Mouse (Mus musculus) adrenal gland, adult 18-20 months (tissue): ENCODE results near the gene Ptprh. TPM values are rescaled to one million over a fixed set of nuclear protein-coding genes. Genes with fewer than 3 reads are reported as not detected.
A peak's percentile ranks its signal among the peaks of the same experiment; 100 is the strongest.
"Not testable (repeated sequence)": the region's sequence is repeated elsewhere in the genome, so short reads cannot be mapped to it uniquely, and the experiment has no call there.

Experiments used
- DNase-seq, 2 experiments: peaks; one replicate each; pipeline ENCODE4 v3.0.0; 2021 to 2022; ENCODE audit warnings: low spot score in 2 of 2
- total RNA-seq, 2 experiments: library from RNA; stranded (reverse); gene quantifications; 1 replicate in 1 of 2; 2 replicates in 1 of 2; pipeline ENCODE4 v1.2.3; 2021

Ptprh gene
- total RNA-seq, 2 experiments from 2014 or later: not detected

DNA sequence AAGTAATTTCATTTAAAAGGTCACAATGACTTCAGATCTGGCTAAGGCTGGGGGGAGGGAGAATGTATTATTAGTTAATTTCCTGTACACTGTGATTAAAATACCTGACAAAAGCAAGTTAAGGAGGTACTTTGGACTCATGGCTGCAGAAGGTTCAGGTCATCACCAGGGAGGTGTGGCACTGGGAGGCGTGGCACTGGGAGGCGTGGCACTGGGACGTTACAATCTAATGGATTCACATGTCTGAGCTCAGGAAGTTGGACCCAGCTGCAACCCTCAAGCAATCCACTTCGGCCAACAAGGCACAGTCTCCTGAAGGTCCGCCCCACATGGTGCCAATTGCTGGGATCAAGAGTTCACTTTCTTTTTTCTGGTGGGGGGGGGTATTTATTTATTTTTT, 4.2 kb upstream of the Ptprh start:
- DNase-seq: no peak

DNA sequence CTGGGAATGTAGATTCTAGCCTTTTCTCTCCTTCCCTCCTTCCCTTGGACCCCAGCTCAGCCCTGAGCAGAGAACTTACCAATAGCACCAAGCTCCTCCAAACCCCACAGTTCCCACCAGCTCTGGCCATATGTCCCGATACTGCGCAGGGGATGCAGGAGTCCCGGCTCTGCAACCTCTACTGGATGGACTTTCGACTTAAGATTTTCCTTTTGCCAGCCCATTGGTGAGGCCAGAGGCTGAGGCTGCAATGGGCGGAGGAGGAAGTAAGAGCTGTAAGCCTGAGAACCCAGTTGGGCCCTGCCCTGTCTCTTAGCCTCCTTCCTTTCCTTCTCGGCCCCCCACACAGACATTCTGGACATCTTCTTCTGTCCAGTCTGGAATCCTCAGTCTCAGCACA, 872 bp downstream of the Ptprh start:
- DNase-seq: no peak

DNA sequence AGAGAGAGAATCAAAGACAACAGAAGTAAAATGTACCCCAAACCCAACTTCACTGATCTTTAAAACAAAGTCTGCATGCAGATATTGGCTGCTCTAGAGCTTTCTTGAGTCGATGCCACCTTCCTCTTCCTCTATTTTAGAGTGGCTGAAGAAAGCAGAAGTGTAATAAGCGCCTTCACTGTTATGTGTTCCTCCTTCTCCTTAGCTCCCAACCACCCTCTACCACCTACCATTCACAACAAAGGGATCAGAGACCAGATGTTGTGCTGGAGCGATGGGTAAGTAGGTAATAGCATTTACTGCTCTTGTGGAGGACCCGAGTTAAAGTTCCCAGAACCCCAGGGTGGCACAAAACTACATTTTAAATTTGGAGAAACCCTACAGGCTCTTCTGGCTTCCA, 6.8 kb downstream of the Ptprh start:
- not testable (repeated sequence) for DNase-seq

DNA sequence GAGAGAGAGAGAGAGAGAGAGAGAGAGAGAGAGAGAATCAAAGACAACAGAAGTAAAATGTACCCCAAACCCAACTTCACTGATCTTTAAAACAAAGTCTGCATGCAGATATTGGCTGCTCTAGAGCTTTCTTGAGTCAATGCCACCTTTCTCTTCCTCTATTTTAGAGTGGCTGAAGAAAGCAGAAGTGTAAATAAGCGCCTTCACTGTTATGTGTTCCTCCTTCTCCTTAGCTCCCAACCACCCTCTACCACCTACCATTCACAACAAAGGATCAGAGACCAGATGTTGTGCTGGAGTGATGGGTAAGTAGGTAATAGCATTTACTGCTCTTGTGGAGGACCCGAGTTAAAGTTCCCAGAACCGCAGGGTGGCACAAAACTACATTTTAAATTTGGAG, 22.4 kb downstream of the Ptprh start:
- DNase-seq: not testable (repeated sequence)

DNA sequence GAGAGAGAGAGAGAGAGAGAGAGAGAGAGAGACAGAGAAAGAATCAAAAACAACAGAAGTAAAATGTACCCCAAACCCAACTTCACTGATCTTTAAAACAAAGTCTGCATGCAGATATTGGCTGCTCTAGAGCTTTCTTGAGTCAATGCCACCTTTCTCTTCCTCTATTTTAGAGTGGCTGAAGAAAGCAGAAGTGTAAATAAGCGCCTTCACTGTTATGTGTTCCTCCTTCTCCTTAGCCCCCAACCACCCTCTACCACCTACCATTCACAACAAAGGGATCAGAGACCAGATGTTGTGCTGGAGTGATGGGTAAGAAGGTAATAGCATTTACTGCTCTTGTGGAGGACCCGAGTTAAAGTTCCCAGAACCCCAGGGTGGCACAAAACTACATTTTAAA, 31.5 kb downstream of the Ptprh start:
- not testable (repeated sequence) for DNase-seq

DNA sequence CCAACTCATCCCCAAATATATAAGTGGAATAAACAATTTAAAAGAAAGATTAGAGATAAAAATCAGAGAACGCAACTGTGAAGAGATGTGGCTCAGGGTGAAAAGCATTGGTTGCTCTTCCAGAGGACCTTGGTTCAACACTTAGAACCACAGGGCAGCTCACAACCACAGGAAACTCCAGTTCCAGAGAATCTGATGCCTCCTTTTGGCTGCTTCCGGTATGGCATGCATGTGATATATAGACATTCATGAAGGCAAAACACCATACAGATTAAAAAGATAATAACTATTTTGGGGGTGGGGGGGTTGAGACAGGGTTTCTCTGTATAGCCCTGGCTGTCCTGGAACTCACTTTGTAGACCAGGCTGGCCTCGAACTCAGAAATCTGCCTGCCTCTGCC, 41.2 kb downstream of the Ptprh start:
- DNase-seq: no peak

DNA sequence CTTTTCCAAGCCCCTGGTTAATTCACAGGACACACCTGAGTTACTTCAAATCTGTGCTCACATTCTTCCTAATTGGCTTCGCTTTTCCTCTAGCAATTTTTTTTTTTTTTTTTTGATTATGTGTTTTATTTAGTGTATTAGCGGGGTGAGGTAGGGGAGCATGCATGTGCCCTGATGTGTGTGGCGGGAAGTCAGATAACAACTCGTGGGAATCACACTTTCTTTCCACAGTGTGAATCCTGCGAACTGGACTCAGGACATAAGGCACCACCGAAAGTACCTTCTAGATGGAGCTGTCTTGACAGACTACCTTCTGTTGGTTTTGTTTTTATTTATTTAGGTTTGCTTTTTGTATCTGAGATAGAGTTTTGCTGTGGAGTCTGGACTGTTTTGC, 46.7 kb downstream of the Ptprh start:
- DNase-seq: no peak

DNA sequence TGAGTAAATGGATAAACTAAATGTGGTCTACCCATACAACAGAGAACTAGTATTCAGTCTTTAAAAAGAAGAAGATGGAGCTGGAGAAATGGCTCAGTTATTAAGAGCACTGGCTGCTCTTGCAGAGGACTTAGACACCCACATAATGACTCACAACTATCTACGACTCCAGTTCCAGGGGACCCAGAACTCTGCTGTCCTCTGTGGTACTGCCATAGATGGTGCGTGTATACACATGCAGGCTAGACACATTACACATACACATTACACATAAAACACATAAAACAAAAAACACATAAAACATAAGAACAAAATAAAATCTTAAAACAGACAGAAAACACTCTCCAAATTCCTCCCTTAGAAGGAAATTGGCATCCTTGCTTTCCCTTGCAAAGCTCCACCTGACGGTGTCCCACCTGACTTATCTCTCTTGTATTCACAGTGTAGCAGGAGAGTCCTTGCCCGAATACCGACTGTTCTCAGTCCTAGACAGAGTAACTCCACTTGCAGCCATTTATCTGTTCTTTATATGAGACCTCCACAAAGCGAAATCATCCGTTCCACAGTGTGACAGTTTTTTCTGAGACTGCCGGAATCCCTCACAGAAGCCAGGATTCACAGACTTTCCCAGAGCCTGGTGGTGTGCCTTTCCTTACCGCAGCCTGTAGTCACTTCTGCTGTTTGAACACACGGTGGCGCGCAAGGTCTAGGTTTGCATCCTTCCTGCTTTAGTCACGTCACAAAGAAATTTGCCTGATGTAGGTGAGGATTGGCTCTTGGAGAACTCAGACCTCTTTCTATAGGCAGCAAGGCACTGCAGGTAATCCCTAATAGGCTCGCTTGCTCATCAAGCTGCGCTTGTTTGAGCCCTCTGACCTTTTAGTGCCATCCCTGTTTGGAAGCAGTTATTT, 47.3 kb downstream of the Ptprh start:
- DNase-seq: peak; percentile 65 to 75

DNA sequence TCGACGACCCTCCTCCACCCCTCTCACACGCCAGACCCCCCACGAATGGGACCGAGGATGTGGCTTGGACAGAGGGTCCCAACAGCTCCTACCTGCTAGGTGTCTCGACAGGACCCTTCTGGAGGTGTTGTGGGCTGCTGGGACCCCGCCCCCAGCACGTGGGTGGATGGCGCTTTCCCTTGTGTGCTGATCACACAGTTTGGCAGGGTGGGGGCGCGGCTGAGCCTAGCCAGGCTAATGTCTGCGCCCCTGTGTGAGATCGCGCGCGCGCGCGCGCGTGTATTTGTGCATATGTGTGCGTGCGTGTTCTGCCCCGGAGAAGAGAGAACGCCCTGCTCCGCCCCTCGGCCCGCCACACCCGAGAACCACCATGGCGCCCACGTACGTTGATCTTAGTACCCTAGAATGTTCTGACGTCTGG, 56.6 kb downstream of the Ptprh start, which contains the start of gene Syt5:
Gene Syt5 (minus strand): TSS at position 321 of the 421 bp plus-strand sequence.
- no peak for DNase-seq

DNA sequence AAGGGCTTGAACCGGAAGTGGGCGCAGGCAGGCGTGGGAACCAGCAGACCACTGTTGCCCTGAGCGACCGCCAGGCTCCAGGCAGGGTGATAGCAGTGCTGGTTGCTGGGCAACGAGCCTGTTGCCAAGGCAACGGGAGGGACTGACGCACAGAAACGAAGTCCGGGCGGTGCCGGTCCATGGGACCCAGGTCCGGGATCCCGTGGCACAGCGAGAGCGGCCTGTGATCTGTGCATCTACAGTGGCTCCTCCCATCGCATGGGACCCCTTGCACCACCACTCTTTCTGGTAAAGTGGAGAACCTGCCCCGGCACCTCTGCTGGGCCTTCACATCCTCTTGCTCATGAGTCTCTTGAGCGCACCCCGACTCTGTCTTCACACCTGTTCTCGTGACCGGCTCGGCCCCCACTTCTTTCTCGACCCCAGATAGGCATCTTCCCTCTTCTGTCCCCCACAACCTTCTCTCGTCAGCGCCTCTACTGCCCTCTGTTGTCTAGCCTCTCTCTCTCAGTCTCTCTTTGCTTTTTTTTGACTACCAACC, 57.2 kb downstream of the Ptprh start:
- peak; percentile 49 to 51 for DNase-seq

DNA sequence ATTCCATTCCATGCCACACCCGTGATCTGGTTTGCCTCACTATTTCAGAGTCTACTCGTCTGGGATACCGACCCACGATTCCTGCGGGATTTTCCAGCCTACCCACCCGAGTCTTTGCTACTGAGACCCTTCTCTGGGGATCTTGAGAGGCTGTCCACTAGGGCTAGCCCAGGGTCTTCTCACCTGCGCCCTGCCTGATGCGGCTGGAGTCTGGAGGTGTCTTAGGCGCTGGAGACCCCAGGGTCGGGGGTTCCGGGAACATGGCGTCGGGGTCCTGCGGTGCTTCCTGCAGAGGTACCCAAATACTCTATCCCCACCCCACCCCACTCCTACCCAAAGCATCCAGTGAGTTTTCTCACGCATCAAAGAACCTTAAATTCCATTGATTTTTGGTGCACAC, 57.8 kb downstream of the Ptprh start:
- no peak for DNase-seq

DNA sequence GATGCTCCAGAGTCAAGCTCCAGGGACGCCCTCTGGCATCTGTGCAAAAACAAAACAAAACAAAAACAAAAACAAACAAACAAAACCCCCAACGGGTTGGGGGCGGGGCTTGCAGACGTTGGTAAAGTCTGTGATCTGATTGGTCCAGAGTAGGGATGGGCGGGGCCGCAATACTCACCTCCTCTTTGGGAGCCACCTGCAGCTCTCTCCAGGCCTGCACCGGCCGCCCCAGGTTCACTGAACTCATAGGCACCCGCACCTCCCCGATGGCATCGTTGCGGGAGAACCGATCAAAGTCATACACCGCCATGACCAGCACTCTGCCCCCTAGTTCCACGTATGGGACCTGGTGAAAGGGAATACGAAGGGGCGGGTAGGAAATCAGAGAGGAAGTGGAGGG, 61.8 kb downstream of the Ptprh start:
- no peak for DNase-seq

DNA sequence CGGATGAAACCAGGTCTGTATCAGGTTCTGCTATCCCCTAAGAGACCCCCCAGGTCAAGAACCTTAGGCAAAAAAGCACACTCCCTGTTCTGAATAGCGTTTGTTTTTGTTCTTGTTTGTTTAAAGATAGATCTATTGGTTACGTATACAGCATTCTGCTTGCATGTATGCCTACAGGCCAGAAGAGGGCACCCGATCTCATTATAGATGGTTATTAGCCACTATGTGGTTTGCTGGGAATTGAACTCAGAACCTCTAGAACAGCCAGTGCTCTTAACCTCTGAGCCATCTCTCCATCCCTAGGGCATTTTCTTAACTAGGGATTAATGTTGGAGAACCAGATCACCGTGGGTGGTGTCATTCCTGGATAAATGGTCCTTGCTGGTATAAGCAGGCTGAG, 62.5 kb downstream of the Ptprh start:
- DNase-seq: no peak

DNA sequence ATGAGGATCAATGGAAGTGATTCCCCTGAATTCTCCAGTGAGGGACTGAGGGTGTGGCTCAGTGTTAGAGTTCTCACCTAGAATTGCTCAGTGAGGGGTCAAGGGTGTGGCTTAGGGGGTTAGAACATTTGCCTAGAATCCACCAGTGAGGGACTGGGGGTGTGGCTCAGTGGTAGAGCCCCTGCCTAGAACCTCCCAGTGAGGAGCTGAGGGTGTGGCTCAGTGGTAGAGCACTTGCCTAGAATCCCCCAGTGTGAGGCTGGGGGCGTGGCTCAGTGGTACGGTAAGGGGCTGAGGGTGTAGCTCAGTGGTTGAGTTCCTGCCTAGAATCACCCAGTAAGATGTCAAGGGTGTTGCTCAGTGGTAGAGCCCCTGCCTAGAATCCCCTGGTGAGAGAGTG, 64.8 kb downstream of the Ptprh start:
- DNase-seq: no peak

DNA sequence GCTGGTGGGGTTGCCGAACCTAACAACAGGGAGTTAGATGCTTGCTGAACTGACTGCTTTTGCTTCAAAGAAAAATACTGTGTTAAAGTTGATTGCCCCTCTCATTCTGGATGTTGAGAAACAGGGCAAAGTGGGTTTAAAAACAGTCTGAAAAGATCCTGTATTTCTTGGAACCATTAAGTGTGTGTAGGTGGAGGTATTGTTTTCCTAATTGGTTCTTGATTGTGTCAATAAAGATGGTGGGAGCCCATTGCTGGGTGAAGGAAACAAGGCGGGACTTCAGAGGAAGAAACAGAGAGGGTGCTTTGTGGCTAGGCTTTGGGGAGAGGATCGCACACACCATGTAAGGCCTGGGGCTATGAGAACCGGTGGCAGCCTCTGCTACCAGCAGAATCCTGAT, 66.7 kb downstream of the Ptprh start:
- no peak for DNase-seq

DNA sequence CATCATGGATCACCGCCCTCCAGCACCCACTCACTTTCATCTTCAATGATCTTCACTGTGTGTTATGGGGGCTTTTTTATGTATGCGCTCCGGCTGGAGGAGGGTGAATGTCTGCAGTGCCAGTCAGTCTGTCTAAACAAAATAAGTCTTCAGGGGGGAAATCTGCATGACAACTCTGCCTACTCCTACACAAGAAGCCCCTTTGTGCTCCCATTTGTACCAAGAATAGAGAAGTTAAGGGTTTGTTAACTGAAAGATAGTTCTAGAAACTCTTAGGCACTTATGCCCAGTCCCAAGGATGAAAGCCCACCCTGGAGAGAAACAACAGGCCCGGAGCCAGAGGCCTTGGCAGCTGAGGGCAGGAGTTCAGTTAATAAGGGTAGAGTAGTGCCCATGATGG, 67.5 kb downstream of the Ptprh start:
- DNase-seq: no peak

DNA sequence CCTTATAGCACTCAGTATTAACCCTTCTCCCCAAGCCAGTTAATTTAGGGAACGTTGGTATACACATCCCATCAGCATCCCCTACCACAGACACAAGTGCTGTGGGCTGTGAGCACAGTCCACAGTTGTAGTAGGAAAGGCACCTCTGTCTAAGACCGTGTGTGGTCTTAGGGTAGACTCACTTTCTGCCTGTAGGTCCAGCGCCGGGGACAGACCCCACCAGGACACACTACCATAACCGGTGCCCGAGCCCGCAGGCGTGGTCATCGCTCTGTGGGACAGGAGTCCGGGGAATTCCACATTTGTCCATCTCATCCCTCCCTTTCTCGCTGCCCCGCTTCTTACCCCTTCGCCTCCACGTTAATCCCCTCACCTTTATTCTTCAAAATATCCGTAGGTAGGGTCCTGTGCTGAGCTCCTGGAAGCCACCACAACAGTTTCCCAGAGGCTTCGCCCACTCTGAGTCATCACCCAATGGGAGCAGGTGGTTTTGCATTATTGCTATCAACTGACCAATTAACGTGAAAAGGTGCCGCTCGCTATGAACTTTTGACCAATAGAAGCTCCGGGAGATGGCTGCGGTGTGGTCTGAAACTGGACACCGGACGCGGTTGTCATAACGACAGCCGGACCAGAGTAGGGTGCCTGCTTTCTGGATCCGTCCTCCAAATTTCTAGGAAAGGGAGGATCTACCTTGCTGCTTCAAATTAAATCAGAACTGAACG, 71.7 kb downstream of the Ptprh start, which contains the start of gene Dnaaf3:
Gene Dnaaf3 (minus strand): TSS at position 449 of the 725 bp plus-strand sequence.
- peak in 1 of 2 experiments; percentile 22 for DNase-seq

DNA sequence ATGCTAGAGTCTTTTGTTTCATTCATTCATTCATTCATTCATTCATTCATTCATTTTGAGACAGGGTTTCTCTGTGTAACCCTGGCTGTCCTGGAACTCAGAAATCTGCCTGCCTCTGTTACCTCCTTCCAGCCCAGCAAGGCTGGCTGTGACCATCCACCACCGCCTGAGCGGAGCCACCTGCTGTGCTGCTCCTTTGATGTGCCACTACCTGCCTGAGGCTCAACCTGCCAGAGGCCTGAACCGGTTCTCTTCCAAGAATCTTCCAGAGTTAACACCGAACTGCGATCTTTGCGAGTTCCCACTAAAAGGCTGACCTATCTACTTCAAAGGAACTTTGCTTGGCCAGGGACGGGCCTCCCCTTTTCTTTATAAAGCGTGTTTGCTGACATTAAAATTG, 73.7 kb downstream of the Ptprh start:
- DNase-seq: not testable (repeated sequence)

DNA sequence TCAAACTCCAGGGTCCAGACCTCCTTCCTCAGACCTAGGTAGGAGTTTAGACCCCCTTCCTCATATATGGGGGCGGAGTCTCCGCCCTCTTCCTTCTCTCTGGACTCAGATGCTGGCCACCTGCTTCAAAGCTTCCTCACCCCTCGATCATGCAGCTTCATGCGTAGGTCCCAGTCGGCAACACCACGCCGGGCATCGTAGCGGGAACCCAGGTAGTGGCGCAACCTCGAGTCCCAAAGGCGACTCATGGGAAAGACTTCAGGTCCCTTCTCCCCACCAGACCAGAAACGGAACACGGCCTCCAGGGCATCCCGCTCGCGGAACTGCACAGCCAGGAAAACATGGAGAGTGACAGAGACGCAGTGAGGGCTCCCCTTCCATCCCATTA, 76.5 kb downstream of the Ptprh start:
- no peak for DNase-seq

DNA sequence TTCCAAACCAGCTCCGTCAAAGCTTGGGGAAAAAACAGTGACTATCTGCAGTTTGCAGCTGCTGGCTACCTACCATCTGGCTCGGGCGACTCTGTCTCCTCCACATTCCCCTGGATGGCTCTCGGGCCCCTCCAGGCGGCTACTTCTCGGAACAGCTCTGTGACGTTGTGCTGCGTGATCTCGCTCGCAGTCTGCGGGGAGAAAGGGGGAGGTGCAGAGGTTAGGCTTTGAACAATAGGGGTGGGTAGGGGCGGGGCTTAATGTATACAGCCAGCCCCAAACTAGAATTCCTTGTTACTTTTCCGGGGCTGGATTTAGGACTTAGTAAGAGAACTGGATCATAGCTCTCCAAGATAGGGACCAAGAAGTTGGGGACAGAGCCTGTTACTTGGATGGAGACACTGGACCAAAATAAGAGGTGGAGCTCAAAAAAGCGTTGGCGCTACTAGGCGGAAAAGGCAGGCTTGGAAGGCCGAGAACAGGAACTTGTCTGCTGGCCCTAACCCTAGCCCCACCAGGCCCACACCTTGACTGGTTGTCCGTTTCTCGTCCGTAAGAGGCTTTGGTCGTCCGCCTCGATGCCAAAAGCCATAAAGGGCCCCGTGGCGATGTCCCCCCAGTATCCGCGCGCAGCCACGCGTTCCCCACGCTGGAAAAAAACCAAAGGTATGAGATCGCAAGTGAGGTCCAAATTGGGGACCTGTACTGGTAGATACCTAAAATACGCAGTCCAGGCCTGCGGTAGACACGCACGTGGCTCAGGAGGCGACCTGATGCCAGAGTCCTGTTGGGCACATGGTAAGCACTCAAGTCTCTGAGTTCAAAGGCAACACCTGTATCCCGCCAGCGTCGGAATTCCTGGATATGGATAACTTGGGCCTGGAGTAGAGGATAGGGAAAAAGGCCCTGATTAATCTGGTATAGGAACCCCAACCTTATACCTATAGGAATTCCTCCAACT, 77.2 kb downstream of the Ptprh start:
- no peak for DNase-seq
